In the genomic region with DNA sequence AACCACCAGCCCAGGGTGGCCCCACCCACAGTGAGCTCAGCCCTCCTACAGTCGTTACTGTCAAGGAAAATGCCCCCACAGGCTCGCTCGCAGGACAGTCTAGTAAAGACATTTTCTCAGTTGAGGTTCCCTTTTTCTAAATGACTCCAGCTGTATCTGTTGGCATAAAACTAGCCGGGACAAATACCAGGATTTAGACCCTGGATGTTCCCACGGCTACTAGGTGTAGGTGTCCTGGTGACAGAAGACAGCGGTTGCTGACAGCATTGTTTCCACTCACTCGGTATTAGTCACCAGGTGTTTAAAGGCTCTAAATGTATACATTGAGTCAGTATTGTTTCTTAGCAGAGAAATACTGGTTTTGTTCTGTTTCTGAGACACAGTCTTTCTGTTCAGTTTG, we compare ENCODE assay signal across 20 mouse cellular contexts. TPM values are rescaled to one million over a fixed set of nuclear protein-coding genes. Genes with fewer than 3 reads are reported as not detected.
DNase-seq lines count a peak whose midpoint lies in the region; ATAC-seq and TF ChIP-seq lines count a peak whose summit lies in the region.
"Had no signal": no experiment of that assay in that cellular context is flagged by ENCODE, and none has a peak within 500 bp of the region (broad histone marks: within the 10 kb centered on the region; RNA-seq: fewer than 3 reads in every experiment).

No protein-coding gene starts in this region.

- no peak overlapping the region for H3K27ac ChIP-seq in heart, adult 2 months
- peak overlapping the region; percentile 68 for H3K27ac ChIP-seq in CH12.LX (ENCODE audit: insufficient read depth, low read depth)
- H3K27ac ChIP-seq: embryonic facial prominence, embryonic 13.5 days; forebrain, embryonic 12.5 days; heart, embryonic 10.5 days; hindbrain, embryonic 12.5 days had no signal

- no peak overlapping the region for H3K4me3 ChIP-seq in heart, adult 2 months
- H3K4me3 ChIP-seq in CH12.LX (replicated peaks in 1 of 3; ENCODE audit: low read depth in 2 of 3, low read length in 2 of 3, poor library complexity in 1 of 3), result no peak overlapping the region
- H3K4me3 ChIP-seq: embryonic facial prominence, embryonic 13.5 days; forebrain, embryonic 12.5 days; heart, embryonic 10.5 days; hindbrain, embryonic 12.5 days had no signal

- dilution Hi-C loops in CH12.LX (cut with MboI; ENCODE audit: extremely low pct_ligation_motif_present, extremely low pct_unique_long_range_greater_than_20kb, low sequenced_read_pairs), result no loop called here

- DNase-seq in heart, adult 11 months, result peak; percentile 73
- no peak for DNase-seq in heart, adult 2 months
- DNase-seq in CD4-positive helper T cell, adult 2 months (ENCODE audit: low read depth, low spot score), result peak; percentile 52
- DNase-seq in CH12.LX (ENCODE audit: extremely low read depth), result peak; percentile 39
- no peak for DNase-seq in urinary bladder, postnatal 14 days (ENCODE audit: low spot score)
- DNase-seq: adrenal gland, postnatal 14 days; cerebellum, adult 18-20 months; cerebellum, adult 9-11 months; cerebellum, postnatal 36 days; gastrocnemius, postnatal 25 days; heart, postnatal 10 days; heart, postnatal 4 days had no signal

- no peak for TF ChIP-seq CTCF in heart, adult 2 months (IDR thresholded peaks at IDR 0.05)
- no peak for TF ChIP-seq CTCF in CH12.LX (conservative IDR thresholded peaks at IDR 0.05 in 1 of 2, IDR thresholded peaks at IDR 0.05 in 1 of 2; ENCODE audit: low read depth in 2 of 2, low read length in 2 of 2)

- no peaks in the 10 kb centered on the region for H3K9me3 ChIP-seq in CH12.LX (replicated peaks; ENCODE audit: low read length)
- H3K9me3 ChIP-seq: embryonic facial prominence, embryonic 13.5 days; forebrain, embryonic 12.5 days; heart, embryonic 10.5 days; hindbrain, embryonic 12.5 days had no signal

- peak; percentile 71 for ATAC-seq in inflammation-experienced regulatory T-cells, adult 6 months
- no peak for ATAC-seq in monocyte, adult 5-6 weeks (replicated peaks; ENCODE audit: insufficient number of reproducible peaks, low FRiP score, low TSS enrichment, poor library complexity, severe bottlenecking)
- ATAC-seq: forebrain, embryonic 16.5 days; hindbrain, embryonic 16.5 days had no signal

- no peaks in the 10 kb centered on the region for H3K27me3 ChIP-seq in heart, adult 2 months (ENCODE audit: control insufficient read depth, insufficient read depth, low read length)
- H3K27me3 ChIP-seq in CH12.LX (replicated peaks), result no peaks in the 10 kb centered on the region
- H3K27me3 ChIP-seq: embryonic facial prominence, embryonic 13.5 days; forebrain, embryonic 12.5 days; hindbrain, embryonic 12.5 days had no signal

- H3K4me2 ChIP-seq in CH12.LX (ENCODE audit: insufficient read depth, low read depth, poor library complexity, severe bottlenecking), result peak overlapping the region; percentile 30; the same call in 1 of the 2 replicates
- H3K4me2 ChIP-seq: embryonic facial prominence, embryonic 13.5 days; forebrain, embryonic 12.5 days; hindbrain, embryonic 12.5 days had no signal

- no peak overlapping the region for H3K9ac ChIP-seq in heart, adult 2 months (ENCODE audit: low read depth, low read length)
- H3K9ac ChIP-seq in CH12.LX (ENCODE audit: insufficient read depth, low read depth), result no peak overlapping the region
- H3K9ac ChIP-seq: embryonic facial prominence, embryonic 13.5 days; forebrain, embryonic 12.5 days; hindbrain, embryonic 12.5 days had no signal

- H3K79me2 ChIP-seq in heart, adult 2 months (replicated peaks; ENCODE audit: control insufficient read depth, insufficient read depth, low read length), result no peaks in the 10 kb centered on the region
- no peaks in the 10 kb centered on the region; the same call in 1 of the 2 replicates for H3K79me2 ChIP-seq in CH12.LX (replicated peaks; ENCODE audit: control insufficient read depth, extremely low read depth, insufficient read depth, poor library complexity, severe bottlenecking)

- no peak for TF ChIP-seq RAD21 in CH12.LX (IDR thresholded peaks at IDR 0.05; ENCODE audit: low read depth, low read length)

- 69% methylated on average over 7 of the region's 7 CpGs for WGBS in heart, adult 2 months

- no peak for TF ChIP-seq EP300 in heart, adult 2 months (IDR thresholded peaks at IDR 0.05; ENCODE audit: insufficient read depth, low read depth, low read length)
- peak; percentile 66 for TF ChIP-seq EP300 in CH12.LX (IDR thresholded peaks at IDR 0.05; ENCODE audit: low read length)

- intact Hi-C loops in heart, adult 2 months (cut with DNase I), result loop anchor here (10.0 kb wide), 1 partner anchor 161 kb away; no protein-coding TSS in a partner anchor

- no peak for TF ChIP-seq POLR2A in heart, adult 2 months (IDR thresholded peaks at IDR 0.05; ENCODE audit: insufficient read depth, low read depth, low read length)
- no peak for TF ChIP-seq POLR2A in CH12.LX (IDR thresholded peaks at IDR 0.05; ENCODE audit: low read depth, low read length)

- in situ Hi-C loops in CH12.LX (cut with MboI; ENCODE audit: low pct_ligation_motif_present, low pct_unique_long_range_greater_than_20kb, low sequenced_read_pairs), result no loop called here

- H3K4me1 ChIP-seq in heart, adult 2 months (ENCODE audit: control insufficient read depth, insufficient read depth, low read length), result no peaks in the 10 kb centered on the region
- peaks cover 6 to 12% of the 10 kb centered on the region in 2 experiments for H3K4me1 ChIP-seq in CH12.LX (ENCODE audit: control insufficient read depth in 1 of 2, insufficient read depth in 2 of 2)
- H3K4me1 ChIP-seq: embryonic facial prominence, embryonic 13.5 days; forebrain, embryonic 12.5 days; hindbrain, embryonic 12.5 days had no signal

- no peaks in the 10 kb centered on the region; the same call in 1 of the 2 replicates for H3K36me3 ChIP-seq in heart, adult 2 months (ENCODE audit: control insufficient read depth, insufficient read depth, low read length)
- peaks cover 46 to 85% of the 10 kb centered on the region in 2 experiments for H3K36me3 ChIP-seq in CH12.LX (replicated peaks in 1 of 2; ENCODE audit: control insufficient read depth in 1 of 2, insufficient read depth in 1 of 2, low read length in 1 of 2)

TF ChIP-seq in CH12.LX, 34 proteins besides CTCF, POLR2A, EP300 and RAD21:
- TF ChIP-seq MXI1 (IDR thresholded peaks at IDR 0.05; ENCODE audit: low read depth, low read length) (0 out of 2 replicates have a peak, but pooled peaks have one; percentile 54), GABPA (IDR thresholded peaks at IDR 0.05; ENCODE audit: insufficient replicate concordance, low read depth, low read length) (no peak), ETS1 (conservative IDR thresholded peaks at IDR 0.05; ENCODE audit: low read depth, low read length) (peak; percentile 67), MEF2A (IDR thresholded peaks at IDR 0.05; ENCODE audit: borderline replicate concordance, low read depth, low read length) (peak; percentile 9; the same call in 1 of the 2 replicates), JUN (IDR thresholded peaks at IDR 0.05; ENCODE audit: insufficient read depth, low read depth, low read length) (0 out of 2 replicates have a peak, but pooled peaks have one; percentile 45)

RNA-seq across cellular contexts. Expression of gene Cops4, which starts 17.7 kb away (rescaled TPM):
- total RNA-seq in heart, adult 2 months (2021), result 10 to 100 TPM; 84.8 to 86.2 TPM
- 37.9 and 57.3 TPM in 2 replicates for polyA plus RNA-seq in heart, adult 2 months (2012; rRNA removed)
- total RNA-seq in CH12.LX (2012; rRNA removed) (122 and 149 TPM in 2 replicates), CH12.LX (2014; rRNA removed) (264 and 298 TPM in 2 replicates)
- 133 and 134 TPM in 2 replicates for polyA plus RNA-seq in CH12.LX (2012; ENCODE audit: insufficient read length, low read depth)
- 100 to 1,000 TPM in 2 of 3 experiments, 10 to 100 TPM in 1; 99.1 to 127 (median 102) TPM for polyA plus RNA-seq in inflammation-experienced regulatory T-cells, adult 6 months (2017; shearing (Covaris generic))
- total RNA-seq in monocyte, adult 5-6 weeks (2017), result 71.7 to 79.2 TPM (median 74.8 TPM) in 3 replicates

RNA-seq across cellular contexts. Expression of gene Lin54, which starts 35.4 kb away (rescaled TPM):
- total RNA-seq in heart, adult 2 months (2021), result 1 to 10 TPM; 7.2 to 8.3 TPM
- 3.1 and 3.4 TPM in 2 replicates for polyA plus RNA-seq in heart, adult 2 months (2012; rRNA removed)
- total RNA-seq in CH12.LX (2012; rRNA removed) (12.8 and 12.9 TPM in 2 replicates), CH12.LX (2014; rRNA removed) (14.1 and 15.2 TPM in 2 replicates)
- 11.8 and 14.1 TPM in 2 replicates for polyA plus RNA-seq in CH12.LX (2012; ENCODE audit: insufficient read length, low read depth)
- polyA plus RNA-seq in inflammation-experienced regulatory T-cells, adult 6 months (2017; shearing (Covaris generic)), result 10 to 100 TPM in 1 of 3 experiments, 1 to 10 TPM in 2; 8.2 to 10.3 (median 9.2) TPM
- 29.8 to 43.7 TPM (median 33.5 TPM) in 3 replicates for total RNA-seq in monocyte, adult 5-6 weeks (2017)

RNA-seq across cellular contexts. Expression of gene Plac8, which starts 36.2 kb away (rescaled TPM):
- total RNA-seq in heart, adult 2 months (2021), result 1 to 10 TPM; 1.5 to 3.1 TPM
- 3.7 and 8.0 TPM in 2 replicates for polyA plus RNA-seq in heart, adult 2 months (2012; rRNA removed)
- total RNA-seq in CH12.LX (2012; rRNA removed) (64.3 and 99.9 TPM in 2 replicates), CH12.LX (2014; rRNA removed) (235 and 258 TPM in 2 replicates)
- 151 and 161 TPM in 2 replicates for polyA plus RNA-seq in CH12.LX (2012; ENCODE audit: insufficient read length, low read depth)
- polyA plus RNA-seq in inflammation-experienced regulatory T-cells, adult 6 months (2017; shearing (Covaris generic)), result 10 to 100 TPM in 1 of 3 experiments, 1 to 10 TPM in 2; 5.5 to 17.7 (median 6.8) TPM
- total RNA-seq in monocyte, adult 5-6 weeks (2017), result 887 to 1,580 TPM (median 1,277 TPM) in 3 replicates

Comparison
In these comparisons a context has a peak if more than half of its experiments do, and no peak if none do; other contexts are left out.
1. DNase-seq: peak in heart, adult 11 months (single experiment), CD4-positive helper T cell, adult 2 months (single experiment) and CH12.LX (single experiment); none in heart, adult 2 months (0 of 2) and urinary bladder, postnatal 14 days (single experiment).
2. RNA of gene Plac8, which starts 36.2 kb away (total RNA-seq): 887 to 1,580 TPM in monocyte, adult 5-6 weeks and 64.3 to 258 TPM in CH12.LX; 1.5 to 3.1 TPM in heart, adult 2 months; every median in the first group is over 10 times any median in the second.